Mouse (Mus musculus) frontal cortex, postnatal 10 days (tissue): ENCODE measurements around the gene Laptm4a.
A peak's percentile ranks its signal among the peaks of the same experiment; 100 is the strongest.

Source experiments
- DNase-seq, 2 experiments: peaks; one replicate each; pipeline ENCODE4 v3.0.0; 2022; ENCODE audit warnings: low spot score in 2 of 2, mixed read lengths in 1 of 2

Gene Laptm4a

GRCm38 (mm10) chr12:8954161-8954561 lies 32.7 kb downstream of the Laptm4a start:
- DNase-seq: no peak

GRCm38 (mm10) chr12:8961607-8962316 lies 40.3 kb downstream of the Laptm4a start:
- DNase-seq: no peak

GRCm38 (mm10) chr12:8969828-8970227 lies 48.4 kb downstream of the Laptm4a start:
- no peak for DNase-seq

GRCm38 (mm10) chr12:8973820-8974465 lies 52.5 kb downstream of the Laptm4a start, which contains the start of gene Wdr35:
Gene Wdr35 (plus strand): TSS chr12:8973892.
- DNase-seq: peak; percentile 86 to 90

GRCm38 (mm10) chr12:8975076-8975475 lies 53.6 kb downstream of the Laptm4a start:
- no peak for DNase-seq
